Mouse (Mus musculus) liver, embryonic 12.5 days (tissue): ENCODE measurements around the gene Pzp. TPM values are rescaled to one million over a fixed set of nuclear protein-coding genes. Genes with fewer than 3 reads are reported as not detected.

Experiments
- ATAC-seq: fragments of 200-750 bp; cut with Nextera tagmentation; 2 replicates; pipeline ENCODE4 v1.8.0; 2017; ENCODE audit warnings: moderate number of reproducible peaks, mild to moderate bottlenecking, moderate library complexity
- H3K27ac ChIP-seq: fragments of 300-500 bp; sonication (generic); 2 replicates; pipeline ENCODE4 v1.5.1; 2016; ENCODE audit warnings: mild to moderate bottlenecking
- H3K27me3 ChIP-seq: fragments of 300-500 bp; sonication (generic); replicated peaks from 2 replicates; pipeline ENCODE4 v1.6.1; 2016; ENCODE audit warnings: mild to moderate bottlenecking, moderate library complexity
- H3K36me3 ChIP-seq: fragments of 300-500 bp; sonication (generic); 2 replicates; pipeline ENCODE4 v1.6.1; 2016; ENCODE audit warnings: mild to moderate bottlenecking, moderate library complexity
- H3K4me1 ChIP-seq: fragments of 300-500 bp; sonication (generic); 2 replicates; pipeline ENCODE4 v1.6.1; 2016
- H3K4me2 ChIP-seq: fragments of 300-500 bp; sonication (generic); 2 replicates; pipeline ENCODE4 v1.6.1; 2016; ENCODE audit warnings: mild to moderate bottlenecking, moderate library complexity
- H3K4me3 ChIP-seq: fragments of 300-500 bp; sonication (generic); 2 replicates; pipeline ENCODE4 v1.5.1; 2016; ENCODE audit warnings: mild to moderate bottlenecking, moderate library complexity
- H3K9ac ChIP-seq: fragments of 300-500 bp; sonication (generic); 2 replicates; pipeline ENCODE4 v1.6.1; 2016; ENCODE audit warnings: mild to moderate bottlenecking, moderate library complexity
- H3K9me3 ChIP-seq: fragments of 300-500 bp; sonication (generic); replicated peaks from 2 replicates; pipeline ENCODE4 v1.6.1; 2016; ENCODE audit warnings: mild to moderate bottlenecking, moderate library complexity
- WGBS: fragments of 180-500 bp; shearing (Covaris S2); methylation state at CpG from one replicate; pipeline ENCODE4 v1.1.7; 2016; ENCODE audit not compliant: insufficient replicate concordance; 5-methylcytosine and 5-hydroxymethylcytosine counted together
- polyA plus RNA-seq: library from polyadenylated mRNA; unstranded; fragments of >200 nt; fragmentation: Nextera tagmentation; extraction: Ambion mirVana; gene quantifications from 2 replicates; pipeline ENCODE4 v1.2.1, GENCODE M21; 2016

The Pzp gene
- polyA plus RNA-seq, 1 experiment from 2014 or later, result 38.6 TPM

DNA sequence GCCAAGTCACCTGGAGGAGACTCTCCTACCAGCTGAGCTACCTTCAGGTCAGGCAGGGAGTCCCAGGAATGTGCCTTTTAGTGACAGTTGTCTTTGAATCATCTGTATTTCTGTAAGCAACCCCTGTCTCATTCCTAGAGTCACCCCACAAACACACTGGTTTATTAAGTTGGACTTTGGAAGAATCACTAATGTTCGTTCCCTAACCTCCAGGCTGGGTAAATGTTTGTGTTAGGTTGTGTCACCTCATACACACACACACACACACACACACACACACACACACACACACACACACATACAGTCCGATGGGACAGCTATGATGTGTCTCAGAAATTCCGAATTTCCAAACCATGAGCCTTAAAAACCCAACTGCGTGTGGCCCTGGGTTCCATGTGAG, 719 bp downstream of the Pzp start:
- H3K27me3 ChIP-seq, result no peaks in the 10 kb centered on the region
- ATAC-seq, result peak; percentile 58
- no peak overlapping the region for H3K9ac ChIP-seq
- H3K4me1 ChIP-seq, result no peaks in the 10 kb centered on the region
- 0 out of 2 replicates have a peak, but pooled peaks cover 3% of the 10 kb centered on the region for H3K36me3 ChIP-seq
- H3K9me3 ChIP-seq, result peaks cover 4% of the 10 kb centered on the region
- H3K4me3 ChIP-seq, result no peak overlapping the region
- WGBS, result 72% methylated on average over 4 of the region's 4 CpGs
- no peak overlapping the region for H3K27ac ChIP-seq
- H3K4me2 ChIP-seq, result no peak overlapping the region

DNA sequence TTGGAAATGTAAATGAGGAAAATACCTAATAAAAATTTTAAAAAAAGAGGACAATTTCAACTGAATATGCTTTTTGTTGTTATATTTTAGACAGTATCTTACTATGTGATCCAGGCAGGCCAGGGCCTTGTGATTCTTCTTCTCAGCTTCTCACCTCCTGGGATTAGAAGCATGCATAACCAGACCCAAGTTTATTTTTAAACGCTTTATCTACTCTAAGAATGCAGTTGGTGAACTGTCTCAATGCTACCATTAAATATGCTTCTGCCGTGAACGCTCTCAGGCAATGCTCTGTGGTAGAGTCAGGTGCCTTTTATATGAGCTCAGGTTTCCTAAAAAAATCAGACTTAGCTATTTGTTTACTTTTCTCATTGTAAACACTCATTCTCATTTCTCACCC, 3.2 kb downstream of the Pzp start:
- H3K27ac ChIP-seq, result no peak overlapping the region
- 75% methylated on average over 3 of the region's 3 CpGs for WGBS
- ATAC-seq, result no peak
- H3K9ac ChIP-seq, result no peak overlapping the region
- 0 out of 2 replicates have a peak, but pooled peaks cover 3% of the 10 kb centered on the region for H3K36me3 ChIP-seq
- peaks cover 4% of the 10 kb centered on the region for H3K9me3 ChIP-seq
- H3K4me3 ChIP-seq, result no peak overlapping the region
- no peak overlapping the region for H3K4me2 ChIP-seq
- H3K4me1 ChIP-seq, result no peaks in the 10 kb centered on the region
- no peaks in the 10 kb centered on the region for H3K27me3 ChIP-seq

DNA sequence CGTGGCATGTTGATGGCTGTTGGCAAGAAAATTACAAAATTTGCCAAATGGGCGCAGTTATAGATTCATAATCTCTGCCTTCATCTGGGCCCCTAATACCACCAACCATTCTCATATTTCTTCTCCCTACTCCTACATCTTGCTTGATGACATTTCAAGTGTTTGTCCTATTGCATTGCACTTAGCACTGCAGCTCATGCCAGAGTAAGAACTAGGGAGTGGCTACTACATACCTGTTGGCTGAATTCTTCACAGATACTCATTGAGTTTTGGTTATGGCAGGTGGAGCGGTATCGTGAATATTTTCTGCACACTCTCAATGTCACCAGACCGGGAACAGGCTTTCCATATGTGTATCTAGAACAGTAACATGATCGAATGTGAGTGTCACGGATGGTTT, 7.4 kb downstream of the Pzp start:
- H3K36me3 ChIP-seq, result no peaks in the 10 kb centered on the region
- no peak overlapping the region for H3K4me2 ChIP-seq
- no peak for ATAC-seq
- no peak overlapping the region for H3K27ac ChIP-seq
- H3K9me3 ChIP-seq, result no peaks in the 10 kb centered on the region; the same call in 1 of the 2 replicates
- H3K27me3 ChIP-seq, result no peaks in the 10 kb centered on the region
- no peak overlapping the region for H3K9ac ChIP-seq
- H3K4me1 ChIP-seq, result no peaks in the 10 kb centered on the region
- 74% methylated on average over 7 of the region's 7 CpGs for WGBS
- no peak overlapping the region for H3K4me3 ChIP-seq

DNA sequence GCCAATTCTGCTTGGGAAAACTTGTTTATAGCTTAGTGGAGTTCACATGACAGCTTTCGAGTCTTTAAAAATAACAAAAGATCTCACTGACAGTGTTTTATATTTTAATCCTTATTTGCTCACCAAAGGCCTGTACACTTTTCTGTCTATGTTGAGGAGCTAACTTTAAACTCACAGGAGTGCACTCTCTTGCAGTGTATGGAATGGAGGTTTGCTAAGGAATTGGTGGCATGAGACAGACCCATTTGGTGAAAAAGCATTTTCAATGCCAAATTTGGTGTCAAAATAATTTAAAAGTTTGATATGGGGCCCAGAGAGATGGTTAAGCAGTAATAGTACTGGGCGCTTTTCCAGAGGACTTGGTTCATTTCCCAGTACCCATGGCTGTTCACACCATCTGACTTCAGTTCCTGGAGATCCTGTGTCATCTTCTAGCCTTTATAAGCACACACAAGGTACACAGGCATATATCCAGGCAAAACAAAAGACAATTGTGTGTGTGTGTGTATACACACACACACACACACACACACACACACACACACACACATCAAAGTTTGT, 20.8 kb downstream of the Pzp start:
- Histone ChIP-seq H3K9ac (no peak overlapping the region), H3K27ac (no peak overlapping the region), H3K4me2 (no peak overlapping the region), H3K27me3 (no peaks in the 10 kb centered on the region), H3K9me3 (no peaks in the 10 kb centered on the region), H3K4me1 (no peaks in the 10 kb centered on the region), H3K36me3 (no peaks in the 10 kb centered on the region), H3K4me3 (no peak overlapping the region)
- ATAC-seq, result no peak
- 62% methylated on average over 2 of the region's 2 CpGs for WGBS

DNA sequence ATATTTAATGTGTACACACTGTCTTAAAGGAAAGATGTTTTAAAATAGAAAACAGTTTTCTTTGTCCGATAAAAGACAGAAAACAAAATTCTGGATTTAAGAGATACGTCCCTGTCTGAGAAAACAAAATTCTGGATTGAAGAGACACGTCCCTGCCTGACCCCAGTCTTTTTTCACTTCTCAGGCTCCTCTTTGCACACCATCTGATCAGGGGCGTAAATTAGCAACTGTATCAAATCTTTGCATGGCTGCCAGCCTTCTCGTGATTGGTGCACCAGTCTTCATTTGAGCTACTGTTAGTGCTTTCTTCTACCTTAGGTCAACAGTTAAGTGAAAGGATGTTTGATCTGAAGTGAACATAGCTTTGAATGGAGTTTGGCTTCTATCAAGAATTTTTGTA, 21.8 kb downstream of the Pzp start:
- Histone ChIP-seq H3K4me2 (no peak overlapping the region), H3K4me1 (no peaks in the 10 kb centered on the region), H3K36me3 (no peaks in the 10 kb centered on the region), H3K9ac (no peak overlapping the region), H3K4me3 (no peak overlapping the region), H3K27me3 (no peaks in the 10 kb centered on the region), H3K9me3 (no peaks in the 10 kb centered on the region), H3K27ac (no peak overlapping the region)
- no peak for ATAC-seq
- WGBS, result 66% methylated on average over 5 of the region's 5 CpGs

DNA sequence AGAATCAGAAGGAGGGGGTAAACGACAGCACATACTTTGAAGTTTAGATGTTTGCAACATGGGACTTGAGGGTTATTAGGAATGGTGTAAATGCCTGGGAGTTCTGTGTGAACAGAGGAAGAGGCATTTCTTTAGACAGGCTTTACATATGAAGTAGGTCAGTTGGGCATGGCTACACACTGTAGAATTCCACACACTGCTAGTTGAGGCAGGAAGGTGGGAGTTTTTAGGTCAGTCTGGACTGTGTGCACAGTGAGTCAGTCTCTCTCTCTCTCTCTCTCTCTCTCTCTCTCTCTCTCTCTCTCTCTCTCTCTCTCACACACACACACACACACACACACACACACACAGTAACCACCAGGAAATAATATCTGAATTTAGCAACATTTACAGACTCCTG, 31.2 kb downstream of the Pzp start:
- Histone ChIP-seq H3K9me3 (no peaks in the 10 kb centered on the region), H3K4me1 (no peaks in the 10 kb centered on the region), H3K27ac (no peak overlapping the region), H3K36me3 (peaks cover 5% of the 10 kb centered on the region), H3K4me2 (no peak overlapping the region), H3K4me3 (no peak overlapping the region), H3K27me3 (no peaks in the 10 kb centered on the region), H3K9ac (no peak overlapping the region)
- 77% methylated on average over 1 of the region's 1 CpGs for WGBS
- no peak for ATAC-seq

DNA sequence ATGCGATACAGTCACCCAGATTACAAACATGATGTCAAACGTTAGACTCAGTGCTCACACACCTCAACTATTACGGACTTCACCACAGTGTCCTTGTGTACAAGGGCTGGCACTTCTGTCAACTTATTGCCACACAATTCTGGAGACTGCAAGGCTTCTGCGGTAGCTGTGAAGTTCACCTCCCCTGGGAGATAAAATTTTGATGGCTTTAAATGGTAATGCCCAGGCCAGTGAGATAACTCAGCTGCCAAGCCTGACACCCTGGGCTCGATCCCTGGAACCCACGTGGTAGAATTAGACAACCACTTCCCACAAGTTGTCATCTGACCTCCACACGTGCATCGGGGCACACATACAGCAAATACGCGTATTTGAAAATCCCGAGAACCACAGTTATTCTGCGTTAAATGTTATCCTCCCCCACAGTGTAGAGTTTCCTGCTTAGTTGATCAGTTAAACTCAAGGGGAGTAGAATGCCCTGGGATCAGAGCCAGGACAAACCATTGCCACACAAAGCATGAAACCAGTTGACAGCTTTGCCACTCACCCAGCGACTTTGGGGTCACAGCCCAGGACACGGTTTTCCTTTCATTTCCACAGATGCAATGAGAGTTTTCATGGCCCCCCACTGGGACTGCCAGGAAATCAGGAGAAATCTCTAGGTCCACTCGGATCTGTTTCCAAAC, 31.7 kb downstream of the Pzp start:
- no peak overlapping the region for H3K4me3 ChIP-seq
- no peak for ATAC-seq
- H3K27ac ChIP-seq, result no peak overlapping the region
- no peaks in the 10 kb centered on the region for H3K9me3 ChIP-seq
- peaks cover 7% of the 10 kb centered on the region for H3K36me3 ChIP-seq
- WGBS, result 60% methylated on average over 15 of the region's 15 CpGs
- H3K27me3 ChIP-seq, result no peaks in the 10 kb centered on the region
- H3K4me1 ChIP-seq, result no peaks in the 10 kb centered on the region
- no peak overlapping the region for H3K4me2 ChIP-seq
- no peak overlapping the region for H3K9ac ChIP-seq

DNA sequence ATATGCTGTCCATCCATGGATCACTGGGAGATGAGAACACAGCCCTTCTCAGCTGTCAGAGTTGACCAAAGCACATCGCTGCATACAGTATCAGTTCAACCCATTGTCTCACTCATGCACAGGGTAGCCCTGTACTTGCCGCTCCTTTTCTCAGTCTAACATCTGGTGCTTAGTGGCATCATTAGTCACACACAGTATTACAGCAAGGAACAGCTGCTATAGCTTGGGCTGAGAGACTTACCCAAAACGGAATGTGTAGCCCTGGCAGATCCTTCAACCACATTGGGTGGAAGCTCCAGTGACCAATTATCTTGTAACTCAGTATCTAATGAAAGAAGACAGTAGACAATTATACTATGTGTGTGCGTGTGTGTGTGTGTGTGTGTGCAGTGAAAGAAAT, 34.6 kb downstream of the Pzp start:
- Histone ChIP-seq H3K9me3 (no peaks in the 10 kb centered on the region), H3K4me2 (no peak overlapping the region), H3K4me3 (no peak overlapping the region), H3K4me1 (no peaks in the 10 kb centered on the region), H3K27me3 (no peaks in the 10 kb centered on the region), H3K27ac (no peak overlapping the region), H3K36me3 (peaks cover 7% of the 10 kb centered on the region), H3K9ac (no peak overlapping the region)
- 71% methylated on average over 4 of the region's 4 CpGs for WGBS
- ATAC-seq, result no peak

DNA sequence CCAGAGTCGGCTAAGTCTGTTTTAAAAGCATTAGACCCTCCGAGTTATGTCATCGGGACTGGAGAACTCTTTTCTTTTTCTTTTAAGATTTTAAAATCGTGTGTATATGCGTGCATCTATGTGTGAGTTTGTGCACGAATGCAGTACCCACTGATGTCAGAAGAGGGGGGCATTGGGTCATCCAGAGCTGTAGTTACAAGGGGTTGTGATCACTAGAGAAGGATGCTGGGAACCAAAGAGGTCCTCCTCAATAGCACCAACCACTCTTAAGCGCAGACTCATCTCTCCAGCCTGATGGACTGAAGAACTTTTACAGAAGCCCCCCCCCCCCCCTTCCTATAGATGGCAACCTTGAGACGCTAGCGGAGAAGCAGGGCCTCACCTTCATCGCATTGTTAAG, 36.4 kb downstream of the Pzp start:
- H3K27ac ChIP-seq, result no peak overlapping the region
- peaks cover 7% of the 10 kb centered on the region for H3K36me3 ChIP-seq
- no peak for ATAC-seq
- no peaks in the 10 kb centered on the region for H3K4me1 ChIP-seq
- H3K4me2 ChIP-seq, result no peak overlapping the region
- no peaks in the 10 kb centered on the region for H3K27me3 ChIP-seq
- no peak overlapping the region for H3K9ac ChIP-seq
- H3K4me3 ChIP-seq, result no peak overlapping the region
- 81% methylated on average over 10 of the region's 10 CpGs for WGBS
- H3K9me3 ChIP-seq, result no peaks in the 10 kb centered on the region

DNA sequence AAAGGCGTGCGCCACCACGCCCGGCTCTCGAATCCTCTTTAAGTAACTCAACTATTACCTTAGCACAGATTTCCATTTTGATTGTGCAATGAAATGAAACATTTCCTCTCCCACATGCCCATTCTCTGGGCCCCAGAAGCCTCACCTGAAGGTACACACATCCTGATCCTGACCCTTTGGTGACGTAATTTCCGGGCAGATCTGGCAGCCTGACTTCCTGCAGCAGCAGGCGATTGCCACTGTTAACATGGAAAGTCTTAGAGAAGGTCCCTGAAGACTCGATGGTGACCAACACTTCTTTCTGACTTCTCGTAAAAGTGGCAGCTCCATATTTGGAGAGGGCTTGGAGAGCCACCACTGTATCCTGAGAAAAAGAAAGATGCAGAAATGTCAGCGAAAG, 38.8 kb downstream of the Pzp start:
- Histone ChIP-seq H3K4me2 (no peak overlapping the region), H3K36me3 (peaks cover 7% of the 10 kb centered on the region), H3K4me3 (no peak overlapping the region), H3K27ac (no peak overlapping the region), H3K9me3 (no peaks in the 10 kb centered on the region), H3K9ac (no peak overlapping the region), H3K4me1 (no peaks in the 10 kb centered on the region), H3K27me3 (no peaks in the 10 kb centered on the region)
- ATAC-seq, result no peak
- 71% methylated on average over 11 of the region's 11 CpGs for WGBS

DNA sequence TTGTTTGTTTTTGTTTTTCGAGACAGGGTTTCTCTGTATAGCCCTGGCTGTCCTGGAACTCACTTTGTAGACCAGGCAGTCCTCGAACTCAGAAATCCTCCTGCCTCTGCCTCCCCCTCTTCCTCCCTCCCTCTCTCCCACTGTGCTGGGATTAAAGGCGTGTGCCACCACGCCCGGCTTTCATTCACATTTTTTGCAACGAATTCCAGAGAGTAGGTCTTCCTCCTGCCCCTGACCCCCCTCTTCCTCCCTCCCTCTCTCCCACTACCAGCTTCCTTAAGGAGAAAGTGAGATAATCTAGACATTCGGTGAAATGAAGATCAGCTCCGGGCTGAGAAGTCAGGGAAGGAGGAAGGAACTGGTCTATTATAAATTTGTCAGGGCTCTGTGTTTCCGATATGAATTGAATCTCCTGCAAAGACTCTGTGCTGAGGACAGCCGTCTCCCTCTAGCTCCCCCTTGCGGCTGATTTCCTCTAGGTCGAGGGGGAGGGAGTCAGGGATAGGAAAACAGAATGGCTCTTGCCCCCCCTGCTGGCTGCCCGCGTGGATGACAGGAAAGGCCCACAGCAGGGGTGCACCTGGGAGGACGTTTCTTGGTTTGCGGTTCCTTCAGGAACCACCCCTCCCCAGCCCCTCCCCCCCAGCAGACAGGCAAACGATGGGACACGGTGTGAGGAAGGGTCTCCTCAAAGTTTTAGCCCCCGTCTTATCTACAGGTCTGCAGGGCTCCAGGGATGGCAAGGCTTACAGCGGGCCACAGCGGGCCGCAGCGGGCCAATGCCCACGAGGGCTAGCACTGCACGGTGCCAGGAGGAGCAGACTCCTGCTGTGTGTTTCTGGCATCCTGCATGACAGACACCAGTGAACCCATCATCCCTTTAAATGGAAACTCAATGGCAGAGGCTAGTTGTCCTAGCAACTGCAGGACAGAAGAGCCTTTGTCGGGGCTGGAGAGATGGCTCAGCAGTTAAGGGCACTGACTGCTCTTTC, 46.8 kb downstream of the Pzp start:
- Histone ChIP-seq H3K9ac (no peak overlapping the region), H3K36me3 (no peaks in the 10 kb centered on the region), H3K4me3 (no peak overlapping the region), H3K4me1 (peaks cover 9% of the 10 kb centered on the region), H3K9me3 (no peaks in the 10 kb centered on the region), H3K27me3 (0 out of 2 replicates have a peak, but pooled peaks cover 7% of the 10 kb centered on the region), H3K27ac (no peak overlapping the region), H3K4me2 (peak overlapping the region; percentile 49)
- 16% methylated on average over 26 of the region's 26 CpGs for WGBS
- ATAC-seq, result peak; percentile 88

DNA sequence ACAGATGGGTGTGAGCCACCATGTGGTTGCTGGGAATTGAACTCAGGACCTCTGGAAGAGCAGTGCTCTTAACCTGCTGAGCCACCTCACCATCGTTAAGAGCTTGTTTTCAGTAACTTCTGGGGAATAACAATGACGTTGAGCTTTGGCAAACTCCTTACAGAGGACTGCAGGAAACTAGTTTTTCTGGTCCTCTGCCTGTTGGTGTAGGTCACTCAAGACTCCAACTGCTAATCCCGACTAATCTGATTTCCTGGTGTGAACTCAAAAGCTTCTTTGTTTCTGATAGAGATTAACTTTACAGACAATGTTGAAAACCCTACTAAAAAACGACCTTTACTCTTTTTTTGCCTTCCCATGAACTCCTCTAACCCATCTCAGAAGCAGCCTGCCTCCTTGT, 49.0 kb downstream of the Pzp start:
- Histone ChIP-seq H3K4me3 (no peak overlapping the region), H3K9ac (no peak overlapping the region), H3K9me3 (no peaks in the 10 kb centered on the region), H3K4me1 (peaks cover 9% of the 10 kb centered on the region), H3K27me3 (0 out of 2 replicates have a peak, but pooled peaks cover 7% of the 10 kb centered on the region), H3K27ac (no peak overlapping the region), H3K36me3 (no peaks in the 10 kb centered on the region), H3K4me2 (no peak overlapping the region)
- ATAC-seq, result no peak
- 16% methylated on average over 4 of the region's 4 CpGs for WGBS
